Mouse (Mus musculus) NIH3T3 (cell line): ENCODE measurements around the gene Vmn1r61.

Source experiments
- DNase-seq: peaks from one replicate; pipeline ENCODE4 v3.0.0-alpha.2; 2012; ENCODE audit warnings: low read depth

Vmn1r61 gene

DNA sequence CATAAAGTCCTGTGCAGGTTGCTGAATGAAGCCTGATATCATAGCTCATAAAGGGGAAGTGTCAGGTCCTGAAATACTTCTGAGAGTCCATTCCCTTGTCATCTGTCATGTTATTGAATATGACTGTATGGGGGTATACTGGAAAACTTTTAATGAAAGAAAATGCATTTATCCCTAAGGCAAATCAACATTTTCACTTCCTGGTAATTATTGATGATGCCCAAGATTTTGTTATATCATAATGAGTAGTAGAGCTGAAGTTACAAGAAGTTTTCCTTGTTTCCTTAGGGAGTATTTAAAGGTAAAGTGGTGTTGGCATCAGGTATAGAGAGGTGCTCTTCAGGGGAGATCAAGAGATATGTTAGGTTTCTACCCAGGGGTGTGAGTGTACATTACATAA lies at the start of gene Vmn1r61:
Vmn1r61 (minus strand) TSS at position 101 of the 400 bp plus-strand sequence.
- DNase-seq, result no peak
